Mouse (Mus musculus) brain, adult 2 months (tissue): ENCODE measurements around the gene Sdha.

Experiments used
- DNase-seq: peaks from one replicate; pipeline ENCODE4 v3.0.0; 2011; ENCODE audit warnings: low read depth, low spot score

The Sdha gene

DNA sequence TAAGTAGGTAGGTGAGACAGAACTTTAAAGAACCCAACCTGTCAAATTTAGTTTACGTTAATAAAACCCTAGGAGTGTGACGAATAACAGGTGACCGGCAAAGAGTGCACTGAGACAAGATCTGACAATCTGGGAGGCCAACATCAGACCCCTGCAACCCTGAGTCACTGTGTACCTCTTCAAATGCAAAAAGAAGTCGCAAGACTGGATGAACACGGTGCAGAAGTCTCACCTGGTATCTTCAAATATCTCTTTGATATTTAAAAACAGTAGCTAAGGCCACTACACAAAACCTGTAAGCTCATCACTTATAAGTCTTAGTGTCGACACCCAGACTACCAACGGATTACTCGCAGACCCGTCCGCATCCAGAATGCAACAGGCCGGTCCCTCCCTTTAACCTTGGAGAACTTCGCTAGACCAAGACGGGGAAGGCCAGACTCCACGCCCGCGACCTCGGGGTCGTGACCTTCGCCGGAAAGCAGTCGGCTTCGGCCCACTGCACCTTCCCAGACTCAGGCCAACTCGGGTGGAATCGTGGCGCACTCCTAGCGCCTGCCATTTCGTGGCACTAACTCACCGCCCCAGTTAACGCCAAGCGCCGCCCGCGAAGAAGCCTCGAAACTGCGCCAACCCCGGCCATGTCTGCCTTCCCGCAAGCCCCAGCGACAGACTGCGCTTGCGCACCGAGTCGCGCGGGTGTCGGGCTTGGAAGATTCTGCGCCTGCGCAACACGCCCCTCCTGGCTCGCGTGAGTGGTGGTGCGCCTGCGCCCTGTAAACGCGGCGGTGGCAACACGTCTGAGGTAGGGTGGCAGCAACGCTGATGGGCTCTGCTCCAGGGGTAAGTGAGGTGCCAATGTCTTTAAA lies at the start of gene Sdha, which contains the start of gene Ccdc127:
TSS of gene Sdha (minus strand) at position 715 of the 869 bp plus-strand sequence.
TSS of gene Ccdc127 (plus strand) at position 744 of the 869 bp plus-strand sequence.
- DNase-seq: peak; percentile 98

DNA sequence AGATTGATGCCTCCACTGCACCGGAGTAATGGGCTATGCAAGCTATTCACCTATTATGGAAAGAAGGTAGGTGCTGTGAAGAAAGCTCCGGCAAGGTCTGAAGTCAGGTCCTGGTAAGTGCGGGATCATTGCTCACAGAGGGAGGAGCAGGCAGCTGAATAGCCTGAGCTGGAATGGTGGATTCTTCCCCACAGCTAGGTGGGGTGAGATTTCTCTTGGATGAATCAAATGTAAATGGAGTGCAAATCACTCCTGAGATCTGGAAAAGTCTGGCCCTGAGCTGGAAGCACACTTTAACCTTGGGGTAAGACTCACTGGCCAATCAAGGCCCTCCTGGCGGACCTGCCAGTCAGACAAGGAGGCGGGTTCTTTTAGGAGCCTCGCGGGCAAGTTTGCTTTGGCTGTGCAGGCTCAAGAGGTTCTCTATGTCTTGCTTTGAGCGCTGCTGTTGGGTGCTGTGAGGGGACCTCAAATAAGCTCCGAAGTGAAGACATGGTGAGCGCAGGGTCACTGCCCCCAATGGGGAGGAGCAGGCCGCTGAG lies 49.3 kb upstream of the Sdha start, which contains the start of gene Ftl1-ps1:
TSS of gene Ftl1-ps1 (plus strand) at position 397 of the 542 bp plus-strand sequence.
- DNase-seq: no peak

DNA sequence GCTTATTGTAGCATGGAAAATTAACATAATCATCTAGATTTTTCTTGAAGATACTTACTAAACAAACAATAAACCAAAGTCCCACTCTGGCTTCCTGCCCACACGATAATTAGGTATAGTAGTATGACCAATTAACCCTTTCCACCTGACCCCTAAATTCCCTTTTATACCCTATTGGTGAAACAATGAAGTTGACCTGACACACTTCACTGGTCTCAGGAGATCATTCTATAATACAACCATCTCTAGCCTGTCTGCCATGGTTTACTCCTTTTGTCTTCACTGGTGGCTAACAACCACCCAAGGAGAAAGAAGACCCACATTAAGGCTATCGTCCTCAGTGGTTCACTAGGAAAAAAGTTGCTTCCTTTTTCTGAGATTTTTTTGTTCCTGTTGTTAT lies 41.1 kb upstream of the Sdha start:
- DNase-seq: no peak

DNA sequence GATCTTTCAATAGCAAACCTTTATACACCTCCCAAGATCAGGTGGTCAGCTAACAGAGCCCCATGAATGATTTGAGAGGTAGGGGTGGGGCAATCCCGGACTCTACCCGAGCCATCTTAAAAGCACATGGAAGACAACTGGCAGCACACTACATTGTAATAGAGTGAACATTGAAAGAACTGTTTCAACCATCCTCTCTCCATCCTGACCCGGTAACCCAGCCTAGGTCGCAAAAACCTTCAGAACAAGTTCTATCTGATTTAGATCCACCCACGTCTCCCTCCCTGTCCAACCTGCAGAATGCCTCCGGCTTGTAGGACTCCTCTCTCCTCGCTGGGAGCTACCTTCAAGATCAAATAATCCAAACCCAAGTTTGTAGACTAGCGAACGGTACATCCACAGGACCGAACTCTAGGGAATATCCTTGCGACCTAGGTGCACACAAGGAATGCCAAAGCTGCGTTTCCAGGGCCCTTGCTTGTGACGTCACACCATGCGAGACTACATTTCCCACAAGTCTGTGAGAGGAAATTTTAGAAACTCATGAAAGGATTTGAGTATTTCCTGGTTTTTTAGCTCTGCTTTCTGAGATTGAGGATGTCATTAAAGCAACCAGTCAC lies 40.4 kb upstream of the Sdha start, which contains the start of gene Zfp72:
TSS of gene Zfp72 (minus strand) at position 466 of the 620 bp plus-strand sequence.
- DNase-seq: peak; percentile 95

DNA sequence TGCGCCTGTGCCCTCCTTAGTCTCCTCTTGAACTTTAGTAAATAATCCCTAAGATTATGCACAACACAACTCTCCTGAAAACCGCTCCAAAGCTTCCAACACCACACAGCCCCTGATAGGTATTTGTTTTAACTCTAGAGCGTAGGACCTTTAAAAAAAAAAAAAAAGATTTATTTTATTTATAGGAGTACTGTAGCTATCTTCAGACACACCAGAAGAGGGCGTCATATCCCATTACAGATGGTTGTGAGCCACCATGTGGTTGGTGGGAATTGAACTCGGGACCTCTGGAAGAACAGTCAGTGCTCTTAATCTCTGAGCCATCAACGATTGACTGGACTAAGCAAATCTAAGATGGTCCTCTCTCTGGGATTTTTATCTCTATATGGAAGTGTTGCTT lies 39.6 kb upstream of the Sdha start:
- DNase-seq: no peak

DNA sequence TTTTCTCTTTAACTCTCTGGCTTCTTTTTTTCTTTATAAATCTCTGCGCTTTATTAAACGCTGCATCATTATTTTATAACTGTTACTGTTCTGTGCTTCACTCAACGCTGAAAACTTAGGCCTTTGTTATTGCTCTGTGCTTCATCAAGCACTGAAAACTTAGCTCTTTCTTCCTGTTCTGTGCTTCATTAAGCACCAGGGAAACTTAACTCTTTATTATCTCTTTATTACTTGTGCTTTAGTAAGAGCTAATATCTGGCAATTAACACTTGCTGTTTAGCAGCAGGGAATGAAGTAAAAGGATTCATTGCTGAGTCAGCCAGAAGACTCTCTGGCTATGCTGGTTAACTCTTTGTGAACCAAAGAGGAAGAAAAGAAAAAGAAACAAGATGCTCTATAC lies 32.2 kb upstream of the Sdha start:
- no peak for DNase-seq

DNA sequence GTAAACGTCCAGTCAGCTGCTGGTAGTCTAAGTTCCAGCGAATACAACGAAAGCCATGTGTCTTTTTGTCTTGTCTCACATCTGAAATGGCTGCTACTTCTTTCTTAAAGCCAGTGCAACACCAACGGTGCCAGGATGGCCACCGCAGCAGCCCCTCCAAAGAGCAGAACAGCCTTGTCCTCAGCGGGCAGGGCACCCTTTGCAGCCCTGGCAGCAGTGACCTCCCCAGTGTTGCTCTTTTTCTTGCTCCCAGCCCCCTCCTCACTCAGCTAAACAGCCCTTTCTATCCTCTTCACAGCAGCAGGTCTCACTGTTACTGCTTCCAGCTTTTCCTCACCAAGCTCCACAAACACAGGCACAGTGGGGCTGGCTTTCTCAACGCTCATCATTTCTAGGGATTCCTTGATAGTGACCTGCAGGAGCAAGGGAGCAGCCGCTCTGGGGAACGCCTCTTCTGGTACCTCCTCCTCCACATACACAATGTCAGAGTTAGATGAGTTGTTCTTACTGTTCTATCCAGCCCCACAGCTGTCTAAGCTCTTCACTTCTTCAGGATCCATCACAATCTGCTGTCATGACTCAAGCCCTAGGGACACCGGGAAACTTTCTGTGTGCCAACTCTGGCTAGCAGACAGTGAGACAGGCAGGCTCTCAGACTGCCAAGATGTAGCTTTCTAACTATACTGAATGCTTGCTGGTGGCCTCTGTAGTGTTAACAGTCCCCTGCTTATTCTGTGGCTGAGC lies 31.6 kb upstream of the Sdha start:
- peak; percentile 48 for DNase-seq

DNA sequence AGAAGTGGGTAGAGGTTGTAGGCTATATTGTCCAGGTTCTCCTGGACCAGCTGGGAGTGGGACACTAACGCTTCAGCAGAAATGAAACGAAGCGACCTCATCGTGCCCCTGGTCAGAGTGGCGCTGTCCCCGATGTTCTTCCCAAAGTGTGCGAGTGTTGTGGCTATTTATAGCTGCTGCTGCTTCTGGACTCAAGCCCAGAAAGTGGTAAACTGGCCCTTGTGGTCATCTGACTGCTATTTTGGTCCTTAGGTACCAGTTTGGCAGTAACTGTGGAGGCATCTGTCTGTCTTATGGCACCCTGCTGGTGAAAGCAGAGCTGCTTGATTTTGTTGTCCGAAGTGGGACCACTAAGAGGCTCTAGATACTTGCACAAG lies 13.8 kb upstream of the Sdha start, which contains the start of gene Lrrc14b:
TSS of gene Lrrc14b (minus strand) at position 147 of the 377 bp plus-strand sequence.
- DNase-seq: peak; percentile 78

DNA sequence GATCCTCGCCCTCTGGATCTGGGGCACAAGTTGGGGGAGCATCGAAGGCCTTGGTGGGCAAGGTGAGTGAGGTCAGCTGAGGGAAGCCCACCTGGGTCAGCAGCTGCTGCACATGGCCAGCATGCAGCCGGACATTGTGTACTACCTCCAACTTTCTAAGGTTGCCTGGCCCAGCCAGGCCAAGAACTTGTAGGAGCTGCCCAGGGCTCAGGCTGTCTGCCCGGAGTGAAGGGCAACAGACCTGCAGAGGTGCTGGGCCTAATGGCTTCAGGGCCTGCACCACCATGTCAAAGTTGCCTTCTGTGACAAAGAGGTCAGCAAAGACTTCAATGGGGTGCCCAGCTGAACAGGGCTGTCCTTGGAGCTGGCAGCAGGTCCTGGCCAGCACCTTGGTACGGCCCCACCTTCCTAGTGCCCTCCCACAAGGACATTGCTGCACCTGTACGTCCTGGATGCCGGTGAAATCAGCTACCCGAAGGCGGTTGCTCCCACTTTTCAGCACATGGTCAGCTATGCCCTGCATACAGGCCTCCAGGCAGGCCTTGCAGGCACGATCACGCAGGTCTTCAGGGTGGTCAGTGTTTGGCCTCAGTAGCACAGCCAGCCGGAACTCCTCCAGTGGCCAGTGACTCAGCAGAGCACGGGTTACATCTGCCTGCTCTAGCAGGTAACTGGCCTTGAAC lies 13.2 kb upstream of the Sdha start:
- DNase-seq: peak; percentile 12

DNA sequence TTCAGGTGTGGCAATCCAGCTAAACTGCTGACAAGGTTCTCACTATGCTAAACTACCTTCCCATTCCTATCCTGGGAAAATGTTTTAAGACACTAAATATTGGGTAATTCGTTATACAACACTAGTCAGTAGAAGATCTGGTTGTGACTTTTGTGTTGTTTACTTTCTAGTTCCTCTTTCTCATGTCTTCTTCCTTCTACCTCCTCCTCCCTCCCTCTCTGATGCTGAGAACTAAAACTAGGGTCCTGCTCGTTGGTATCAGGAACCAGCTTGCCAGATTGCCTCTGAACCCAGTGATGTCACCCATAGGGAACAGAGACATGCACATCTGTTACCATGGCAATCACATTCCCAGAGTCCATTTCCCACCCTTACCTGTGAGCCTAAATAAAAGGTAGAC lies 12.1 kb upstream of the Sdha start:
- no peak for DNase-seq

DNA sequence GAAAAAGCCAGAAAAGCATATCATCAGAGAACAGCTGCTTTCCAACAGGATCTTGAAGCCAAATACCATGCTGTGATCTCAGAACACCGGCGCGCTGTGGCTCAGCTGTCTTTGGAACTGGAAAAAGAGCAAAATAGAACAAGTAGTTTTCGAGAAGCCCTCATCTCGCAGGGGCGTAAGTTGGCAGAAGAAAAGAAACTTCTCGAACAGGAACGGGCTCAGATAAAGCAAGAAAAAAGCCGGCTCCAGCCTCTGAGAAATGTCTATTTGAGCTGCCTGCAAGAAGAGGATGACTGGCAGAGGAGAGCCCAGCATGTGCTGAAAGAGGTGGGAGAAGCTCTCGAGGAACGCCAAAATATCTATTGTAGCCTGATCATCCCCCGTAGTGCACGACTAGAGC lies 6.4 kb upstream of the Sdha start:
- peak; percentile 69 for DNase-seq

DNA sequence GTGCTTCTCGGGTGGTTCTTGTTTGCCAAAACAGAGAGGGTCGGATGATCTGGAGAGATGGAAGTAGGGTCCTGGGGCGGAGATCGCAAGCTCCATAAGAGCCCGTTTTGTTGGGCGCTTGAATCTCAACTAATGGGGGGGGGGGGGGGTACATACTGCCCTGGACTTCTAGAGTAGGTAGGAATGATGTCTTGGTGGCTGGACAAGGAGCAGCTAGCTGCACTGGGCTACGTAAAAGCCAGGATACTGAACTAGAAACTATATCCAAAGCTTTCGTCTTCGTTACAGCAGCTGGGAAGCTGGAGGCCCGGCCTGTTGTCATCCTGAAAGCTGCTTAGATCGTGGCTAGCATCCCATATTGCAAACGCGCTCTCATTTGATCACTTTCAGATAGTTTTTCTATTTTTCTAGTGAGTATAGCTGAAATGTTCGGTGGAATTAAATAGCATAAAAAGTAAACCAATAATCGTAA lies 391 bp upstream of the Sdha start:
- DNase-seq: no peak

DNA sequence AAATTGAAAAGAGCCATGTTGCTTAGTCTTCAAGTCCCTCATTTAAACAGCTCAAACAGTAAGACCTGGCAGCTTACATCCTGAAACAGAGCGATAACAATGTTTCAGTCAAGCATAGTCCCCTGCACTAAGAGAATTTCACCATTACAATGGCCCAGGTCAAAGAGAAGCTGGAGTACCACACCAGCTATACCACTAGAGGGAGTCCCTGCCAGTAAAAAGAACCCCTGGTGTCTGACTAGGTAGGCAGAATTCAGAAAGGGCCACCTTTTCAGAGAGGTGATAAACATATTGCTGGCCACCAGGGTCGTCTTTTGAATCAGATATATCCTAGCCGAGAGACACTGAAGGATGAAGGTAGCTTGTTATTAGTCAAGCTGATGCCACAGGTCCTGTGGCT lies 9.0 kb downstream of the Sdha start:
- DNase-seq: peak; percentile 49

DNA sequence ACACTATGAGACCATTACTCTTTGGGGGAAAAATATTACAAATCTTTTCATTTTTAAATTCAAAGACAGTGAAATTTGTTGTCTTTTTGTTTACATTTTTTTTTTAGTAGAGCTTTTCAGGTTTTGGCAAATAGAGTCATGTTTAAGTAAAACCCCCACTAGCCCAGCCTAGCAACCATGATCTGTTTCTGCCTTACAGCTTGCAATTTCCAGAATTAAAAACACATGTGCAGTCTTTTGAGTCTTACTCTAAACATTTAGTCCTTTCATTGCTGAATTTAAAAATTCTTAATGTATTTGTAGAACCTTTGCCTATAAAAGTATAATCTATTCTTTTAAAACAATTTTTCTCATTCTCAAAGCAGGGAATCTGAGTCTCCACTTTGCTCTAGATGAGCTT lies 20.8 kb downstream of the Sdha start:
- no peak for DNase-seq

DNA sequence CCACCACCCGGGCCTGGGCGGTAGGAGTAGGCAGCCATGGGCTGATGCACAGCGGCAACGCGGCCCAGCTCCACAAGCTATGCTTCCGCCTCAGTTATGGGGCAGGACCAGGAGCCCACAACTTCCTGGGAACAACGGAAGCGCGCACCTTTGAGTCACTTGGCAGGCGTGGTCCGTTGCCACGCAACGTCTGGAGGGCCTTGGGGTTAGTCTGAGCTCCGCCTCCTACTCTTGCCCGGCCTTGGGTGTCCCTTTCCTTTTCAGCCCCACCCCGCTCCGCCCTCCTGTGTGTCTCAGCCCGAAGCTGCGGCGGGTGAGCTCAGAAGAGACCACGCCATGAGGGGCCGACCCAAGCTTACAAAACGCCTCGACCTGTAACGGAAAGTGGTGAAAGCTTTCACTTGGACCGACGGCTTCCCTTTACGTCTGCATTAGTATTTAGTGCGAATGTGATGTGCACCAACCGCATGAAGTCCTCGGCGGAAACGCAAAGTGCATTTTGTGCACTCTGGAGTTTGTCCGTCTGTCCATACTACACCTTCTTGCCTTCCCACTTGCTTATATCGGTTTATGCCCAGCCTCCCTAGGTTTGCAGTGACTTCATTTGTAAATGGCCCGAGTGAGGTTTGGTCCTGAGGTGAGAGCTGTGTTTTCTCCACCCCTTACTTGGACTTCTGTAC lies 32.8 kb downstream of the Sdha start, which contains the start of gene Pdcd6:
TSS of gene Pdcd6 (minus strand) at position 411 of the 680 bp plus-strand sequence.
- peak; percentile 98 for DNase-seq

DNA sequence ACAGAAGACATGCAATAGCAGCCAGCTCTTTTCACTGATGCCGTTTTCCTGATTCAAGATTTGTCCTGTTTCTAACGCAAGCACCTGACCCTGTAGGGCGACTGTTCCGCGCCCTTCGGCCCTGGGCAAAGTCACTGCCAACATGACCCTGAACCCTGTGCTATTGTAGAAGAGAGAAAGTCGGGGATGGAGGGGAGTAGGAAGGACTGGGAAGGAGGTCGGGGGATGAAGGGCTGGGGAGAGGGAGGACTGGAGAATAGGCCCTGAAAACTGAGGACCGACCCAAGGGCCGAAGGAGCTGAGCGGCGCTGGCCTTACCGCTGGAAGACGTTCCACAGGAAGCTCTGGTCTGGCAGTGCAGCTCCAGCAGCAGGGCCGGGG lies 33.3 kb downstream of the Sdha start:
- DNase-seq: no peak

DNA sequence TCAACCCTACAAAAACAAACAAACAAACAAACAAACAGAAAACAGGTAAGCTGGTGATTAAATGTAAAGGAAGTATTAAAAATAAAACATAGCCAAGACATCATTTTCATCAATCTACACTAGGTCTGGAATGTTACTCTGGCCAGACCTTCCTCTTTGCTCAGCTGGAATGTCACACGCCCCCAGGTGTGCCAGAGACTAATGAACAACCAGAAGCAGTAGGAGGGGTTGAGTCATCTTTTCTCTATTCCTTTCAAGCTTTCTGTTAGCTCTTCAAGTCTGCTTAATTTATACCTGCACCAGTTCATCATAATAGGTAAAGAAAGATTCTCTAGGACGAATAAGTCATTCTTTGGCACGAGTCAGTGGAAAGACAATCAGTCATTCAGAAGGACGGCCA lies 33.7 kb downstream of the Sdha start:
- DNase-seq: peak; percentile 39

DNA sequence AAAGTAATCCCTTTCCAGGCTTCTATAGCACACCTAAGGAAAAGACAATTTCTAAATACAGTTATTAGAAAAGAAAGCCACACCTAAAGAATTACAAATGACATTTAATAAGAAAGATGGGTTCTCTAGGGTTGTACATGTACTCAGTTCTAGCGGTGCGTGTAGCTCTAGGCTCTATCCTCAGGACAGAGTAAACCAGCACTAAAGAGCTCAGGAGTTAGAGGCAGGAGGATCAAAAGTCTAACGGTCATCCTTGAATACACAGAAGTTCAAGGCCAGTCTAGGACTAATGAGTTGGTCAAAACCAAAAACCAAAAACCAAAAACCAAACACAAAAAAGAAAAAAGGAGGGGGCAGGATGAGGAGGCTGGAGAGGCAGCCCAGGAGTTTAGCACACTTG lies 35.5 kb downstream of the Sdha start:
- DNase-seq: no peak

DNA sequence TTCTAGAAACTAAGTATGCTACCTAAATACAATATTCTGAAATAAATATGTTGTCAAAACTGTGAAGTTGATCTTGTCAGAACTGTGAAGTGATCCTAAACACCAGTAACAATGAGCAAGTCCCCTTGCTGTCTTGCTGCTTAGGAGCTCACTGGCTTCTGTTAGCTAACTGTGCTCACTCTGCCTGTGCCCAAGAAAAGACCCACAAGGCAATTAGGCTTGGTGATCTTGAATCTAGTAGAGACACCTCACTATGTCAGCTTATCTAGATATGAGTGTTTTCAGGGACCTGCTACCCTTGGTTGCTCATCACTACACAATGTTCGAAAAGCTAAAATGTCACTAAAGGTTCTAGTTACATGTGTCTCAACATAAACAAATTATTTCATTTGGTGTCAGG lies 44.3 kb downstream of the Sdha start:
- DNase-seq: no peak

DNA sequence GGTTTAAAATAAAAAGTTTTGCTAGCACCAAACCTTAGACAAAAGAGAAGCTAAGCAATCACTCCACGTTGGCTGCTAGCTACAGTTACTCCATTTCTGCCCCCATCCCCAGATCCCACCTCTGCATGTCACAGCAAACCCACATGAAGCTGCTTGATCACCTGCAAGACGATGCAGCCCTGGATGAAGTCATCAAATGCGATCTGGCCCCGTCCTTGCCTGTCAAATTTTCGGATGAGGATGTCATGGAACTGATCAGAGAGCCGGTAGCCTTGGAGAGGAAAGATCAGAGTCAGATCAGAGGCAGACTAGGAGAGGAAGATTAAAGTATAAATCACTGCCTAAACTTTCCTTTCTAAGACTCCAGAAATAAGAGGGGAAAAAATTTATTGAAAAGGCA lies 44.7 kb downstream of the Sdha start:
- no peak for DNase-seq
